Mouse (Mus musculus) bone marrow, adult 2 months (tissue): Measurements from ENCODE around the gene Pigg.
"Not testable (repeated sequence)": the region's sequence is repeated elsewhere in the genome, so short reads cannot be mapped to it uniquely, and the experiment has no call there.

ENCODE experiments used
- CTCF ChIP-seq: fragments of 200-500 bp; IDR thresholded peaks from 2 replicates; pipeline ENCODE4 v1.5.1; 2011; ENCODE audit warnings: low read length, control low read depth; ENCODE audit not compliant: control insufficient read depth, insufficient read depth
- POLR2A ChIP-seq: fragments of 200-500 bp; IDR thresholded peaks from 2 replicates; pipeline ENCODE4 v1.6.1; 2011; ENCODE audit warnings: low read depth, mild to moderate bottlenecking, control low read depth, low read length, borderline replicate concordance; ENCODE audit not compliant: control insufficient read depth

DNA sequence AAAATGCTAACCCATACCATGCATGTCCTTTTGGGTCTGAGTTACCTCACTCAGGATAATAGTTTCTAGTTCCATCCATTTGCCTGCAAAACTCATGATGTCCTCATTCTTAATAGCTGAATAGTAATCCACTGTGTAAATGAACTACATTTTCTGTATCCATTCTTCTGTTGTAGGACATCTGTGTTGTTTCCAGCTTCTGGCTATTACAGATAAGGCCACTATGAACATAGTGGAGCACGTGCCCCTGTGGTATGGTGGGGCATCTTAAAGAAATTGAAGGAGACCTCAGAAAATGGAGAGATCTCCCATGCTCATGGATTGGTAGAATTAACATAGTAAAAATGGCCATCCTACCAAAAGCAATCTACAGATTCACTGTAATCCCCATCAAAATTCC is 48.6 kb upstream of the Pigg start:
- TF ChIP-seq CTCF, POLR2A: not testable (repeated sequence)
